Mouse (Mus musculus) A20 (cell line): ENCODE results near the gene Ubac2.

Source experiments
- DNase-seq: peaks from one replicate; pipeline ENCODE4 v3.0.0-alpha.2; 2011; ENCODE audit warnings: low read depth, low spot score

Gene Ubac2

GRCm38 (mm10) chr14:121922731-121923130 lies 44.3 kb downstream of the Ubac2 start:
- DNase-seq = no peak

GRCm38 (mm10) chr14:121924876-121925275 lies 46.5 kb downstream of the Ubac2 start:
- no peak for DNase-seq

- DNase-seq = no peak
Measured at GRCm38 (mm10) chr14:121926901-121927300, 48.5 kb downstream of the Ubac2 start.

GRCm38 (mm10) chr14:121927451-121927850 lies 49.0 kb downstream of the Ubac2 start:
- no peak for DNase-seq

GRCm38 (mm10) chr14:121928375-121929137 lies 50.1 kb downstream of the Ubac2 start:
- peak; percentile 78 for DNase-seq

- peak; percentile 65 for DNase-seq
Measured at GRCm38 (mm10) chr14:121929243-121929951, 51.0 kb downstream of the Ubac2 start.

GRCm38 (mm10) chr14:121930731-121931383 lies 52.4 kb downstream of the Ubac2 start:
- peak; percentile 43 for DNase-seq

GRCm38 (mm10) chr14:121931594-121931993 lies 53.2 kb downstream of the Ubac2 start:
- DNase-seq = peak; percentile 47

GRCm38 (mm10) chr14:121932180-121932579 lies 53.8 kb downstream of the Ubac2 start:
- DNase-seq = no peak

- DNase-seq = no peak
Measured at GRCm38 (mm10) chr14:121933906-121934596, 55.6 kb downstream of the Ubac2 start.

GRCm38 (mm10) chr14:121934597-121934946 lies 56.2 kb downstream of the Ubac2 start:
- DNase-seq = no peak

GRCm38 (mm10) chr14:121936356-121936755 lies 57.9 kb downstream of the Ubac2 start:
- DNase-seq = no peak

GRCm38 (mm10) chr14:121936856-121937255 lies 58.4 kb downstream of the Ubac2 start:
- DNase-seq = no peak

- DNase-seq = no peak
Measured at GRCm38 (mm10) chr14:121937601-121938255, 59.3 kb downstream of the Ubac2 start.

GRCm38 (mm10) chr14:121938256-121939191 lies 60.1 kb downstream of the Ubac2 start:
- peak; percentile 92 for DNase-seq

- peak; percentile 38 for DNase-seq
Measured at GRCm38 (mm10) chr14:121939582-121939981, 61.2 kb downstream of the Ubac2 start.

- no peak for DNase-seq
Measured at GRCm38 (mm10) chr14:121946131-121946530, 67.7 kb downstream of the Ubac2 start.

GRCm38 (mm10) chr14:121946728-121947127 lies 68.3 kb downstream of the Ubac2 start:
- no peak for DNase-seq

GRCm38 (mm10) chr14:121947201-121947760 lies 68.9 kb downstream of the Ubac2 start:
- DNase-seq = no peak

- DNase-seq = no peak
Measured at GRCm38 (mm10) chr14:121947966-121948365, 69.5 kb downstream of the Ubac2 start.
